Mouse (Mus musculus) monocyte, adult 2 months (primary cell): Measurements from ENCODE around the gene Brpf3.
"Not testable (repeated sequence)": the region's sequence is repeated elsewhere in the genome, so short reads cannot be mapped to it uniquely, and the experiment has no call there.

ENCODE experiments used
- DNase-seq, 2 experiments: peaks; one replicate each; pipeline ENCODE4 v3.0.0; 2022; ENCODE audit warnings: low spot score in 2 of 2, low read depth in 1 of 2

The Brpf3 gene

DNA sequence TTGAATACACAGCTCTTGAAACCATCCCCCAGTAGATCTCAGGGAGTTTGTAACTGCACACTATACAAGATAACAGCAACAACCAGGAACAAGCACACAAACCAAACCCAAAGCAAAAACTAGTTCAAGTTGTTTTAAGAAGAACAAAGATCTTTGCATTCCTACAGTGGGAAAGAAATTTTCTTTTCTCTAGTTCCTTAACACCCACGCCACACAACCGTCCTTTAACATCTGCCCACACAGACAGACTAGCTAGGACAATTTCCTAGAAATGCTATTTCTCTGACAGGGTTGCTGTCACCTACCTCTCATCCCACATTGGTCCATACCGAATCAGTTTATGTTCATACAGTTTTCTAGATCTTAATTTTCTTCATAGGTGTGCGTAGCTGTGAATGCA lies 3.9 kb upstream of the Brpf3 start:
- no peak for DNase-seq

DNA sequence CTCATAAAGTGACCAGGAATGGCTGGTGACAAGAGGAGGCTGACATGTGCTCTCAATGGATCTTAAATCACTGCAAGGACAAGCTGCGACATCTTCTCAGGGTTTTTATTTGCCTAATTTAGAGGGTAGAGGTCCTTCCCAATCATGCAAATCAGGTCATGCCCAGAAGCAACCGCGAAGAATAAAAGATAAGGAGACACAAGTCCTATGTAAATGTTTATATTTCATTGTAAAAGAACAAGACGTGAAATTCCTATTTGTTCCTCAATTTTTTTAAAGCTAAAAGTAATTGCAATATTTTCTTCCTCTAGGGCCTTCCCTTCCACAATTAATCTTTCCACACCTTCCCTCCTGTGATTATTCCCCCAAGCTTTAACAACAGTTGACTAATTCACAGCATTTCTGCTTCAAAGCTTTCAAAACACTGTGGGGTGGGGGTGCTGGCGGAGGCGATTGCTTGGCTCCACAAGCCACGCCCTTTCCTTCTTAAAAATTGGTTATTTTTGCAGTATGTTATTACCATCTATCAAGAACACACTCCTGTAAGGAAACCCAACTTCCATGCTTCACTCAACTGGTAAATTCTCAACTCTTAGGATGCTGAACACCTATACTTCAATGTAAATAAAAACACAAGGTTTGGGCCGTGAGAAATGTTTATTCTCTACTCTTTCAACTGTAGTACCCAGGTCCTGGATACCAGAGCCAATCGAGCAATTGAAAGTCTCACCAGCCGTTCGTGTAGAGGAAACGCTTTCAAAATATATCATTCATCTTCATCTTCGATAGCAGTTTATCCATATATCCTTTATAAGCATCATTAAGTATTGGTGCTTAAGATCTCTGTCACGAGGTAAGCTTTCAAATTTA lies 1.4 kb upstream of the Brpf3 start:
- DNase-seq, result no peak

GRCm38 (mm10) chr17:28800281-28800670 lies 614 bp upstream of the Brpf3 start:
- DNase-seq, result no peak

GRCm38 (mm10) chr17:28801474-28802005 lies 650 bp downstream of the Brpf3 start:
- DNase-seq, result peak; percentile 95 to 97

DNA sequence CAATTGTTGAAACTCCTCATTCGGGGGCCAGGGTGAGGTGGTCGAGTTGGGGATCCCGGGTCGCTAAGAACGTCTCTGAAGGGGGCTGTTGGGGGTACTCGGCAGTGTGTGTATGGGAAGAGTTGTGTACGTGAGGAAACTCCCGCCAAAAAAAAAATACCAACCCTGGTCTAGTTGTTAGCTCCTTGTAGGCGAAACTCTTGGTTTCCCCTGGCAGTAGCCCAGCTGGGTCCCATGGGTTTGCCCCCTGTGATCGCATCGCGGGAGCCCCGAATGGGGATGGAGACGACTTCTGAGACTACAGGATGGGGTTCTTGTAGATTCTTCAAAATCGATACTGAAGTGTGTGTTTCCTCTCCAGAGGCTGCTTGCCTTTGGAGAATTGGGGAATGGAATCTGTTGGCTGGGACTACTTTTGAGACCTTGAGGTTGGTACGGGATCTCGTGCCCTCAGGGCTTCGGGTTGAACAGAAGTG lies 1.2 kb downstream of the Brpf3 start:
- DNase-seq, result no peak

GRCm38 (mm10) chr17:28803316-28803715 lies 2.4 kb downstream of the Brpf3 start:
- DNase-seq, result no peak

DNA sequence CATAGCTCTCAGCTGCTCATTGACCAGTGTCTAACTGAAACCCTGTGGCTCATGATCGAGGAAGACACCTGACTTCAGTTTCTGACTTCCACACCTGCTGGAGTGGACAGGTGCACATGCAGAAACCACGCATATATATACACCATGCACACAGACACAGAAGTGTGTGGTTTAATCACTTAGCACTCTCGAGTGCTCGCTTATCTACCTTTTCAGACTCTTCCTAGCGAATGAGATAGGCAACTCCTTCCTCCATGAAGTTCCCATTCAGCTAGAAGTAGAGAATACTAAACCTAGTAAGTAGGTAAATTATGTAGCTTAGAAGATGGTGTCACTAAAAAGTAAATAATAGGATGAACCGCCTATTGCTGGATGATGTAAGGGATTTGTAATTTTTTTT lies 4.1 kb downstream of the Brpf3 start:
- DNase-seq, result no peak

DNA sequence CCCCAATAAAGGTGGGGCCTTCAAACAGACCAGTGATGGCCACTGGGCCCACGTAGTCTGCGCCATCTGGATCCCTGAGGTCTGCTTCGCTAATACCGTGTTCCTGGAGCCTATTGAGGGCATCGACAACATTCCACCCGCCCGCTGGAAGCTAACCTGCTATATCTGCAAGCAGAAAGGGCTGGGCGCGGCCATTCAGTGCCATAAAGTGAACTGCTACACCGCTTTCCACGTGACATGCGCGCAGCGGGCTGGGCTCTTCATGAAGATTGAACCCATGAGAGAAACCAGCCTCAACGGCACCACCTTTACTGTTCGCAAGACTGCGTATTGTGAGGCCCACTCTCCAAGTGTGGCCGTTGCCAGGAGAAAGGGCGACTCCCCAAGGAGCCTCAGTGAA lies 5.9 kb downstream of the Brpf3 start:
- no peak for DNase-seq

DNA sequence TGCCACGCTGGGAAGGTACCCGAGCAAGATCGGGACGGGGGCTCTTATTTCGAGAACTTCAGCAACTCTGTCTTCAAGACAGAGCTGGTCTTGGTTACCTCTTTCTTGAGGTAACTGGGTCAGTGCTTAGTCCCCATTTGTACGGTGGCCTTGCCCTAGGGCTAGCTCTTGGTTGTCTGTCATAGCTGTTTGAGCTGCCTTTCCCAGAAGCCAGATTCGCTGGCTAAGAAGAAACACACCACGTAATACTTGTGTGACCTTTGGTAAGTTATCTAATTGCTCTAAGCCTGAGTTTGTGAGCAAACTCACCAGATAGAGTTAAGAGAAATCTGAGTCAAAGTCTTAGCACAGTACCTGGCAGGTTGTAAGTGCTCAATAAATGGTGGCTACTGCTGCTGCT lies 7.8 kb downstream of the Brpf3 start:
- DNase-seq, result no peak

DNA sequence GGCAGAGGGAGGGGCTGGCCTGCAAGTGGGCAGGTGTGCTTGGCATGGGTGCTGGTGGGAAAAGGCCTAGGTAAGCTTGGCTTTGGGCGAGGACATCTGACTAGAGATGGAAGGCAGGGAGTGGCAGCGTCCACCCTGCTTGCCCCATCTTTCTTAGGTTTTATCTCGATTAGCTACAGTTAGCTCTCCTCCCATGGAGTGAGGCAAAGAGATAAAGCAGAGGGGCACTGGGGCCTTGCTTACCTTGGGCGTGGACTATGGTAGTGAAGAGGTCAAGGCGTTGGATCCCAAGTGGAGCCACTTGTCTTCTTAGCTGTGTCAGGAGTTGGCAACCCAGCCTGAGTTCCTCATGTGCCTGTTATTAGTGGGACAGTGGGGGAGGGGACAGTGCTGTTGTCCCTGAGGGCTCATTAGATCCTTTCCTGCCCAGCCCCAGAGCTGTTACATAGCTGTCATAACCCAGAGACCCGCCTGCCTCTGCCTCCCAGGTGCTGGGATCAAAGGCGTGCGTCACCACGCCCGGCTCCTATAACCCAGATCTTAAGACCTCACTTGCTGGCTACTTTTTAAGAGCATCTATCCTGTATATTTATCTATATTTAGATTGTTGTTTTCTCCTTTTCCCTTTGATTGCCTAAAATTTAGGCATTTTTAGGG lies 8.4 kb downstream of the Brpf3 start:
- DNase-seq, result no peak

GRCm38 (mm10) chr17:28812345-28812744 lies 11.5 kb downstream of the Brpf3 start:
- no peak for DNase-seq

- no peak for DNase-seq
Measured at GRCm38 (mm10) chr17:28814529-28815097, 13.7 kb downstream of the Brpf3 start.

DNA sequence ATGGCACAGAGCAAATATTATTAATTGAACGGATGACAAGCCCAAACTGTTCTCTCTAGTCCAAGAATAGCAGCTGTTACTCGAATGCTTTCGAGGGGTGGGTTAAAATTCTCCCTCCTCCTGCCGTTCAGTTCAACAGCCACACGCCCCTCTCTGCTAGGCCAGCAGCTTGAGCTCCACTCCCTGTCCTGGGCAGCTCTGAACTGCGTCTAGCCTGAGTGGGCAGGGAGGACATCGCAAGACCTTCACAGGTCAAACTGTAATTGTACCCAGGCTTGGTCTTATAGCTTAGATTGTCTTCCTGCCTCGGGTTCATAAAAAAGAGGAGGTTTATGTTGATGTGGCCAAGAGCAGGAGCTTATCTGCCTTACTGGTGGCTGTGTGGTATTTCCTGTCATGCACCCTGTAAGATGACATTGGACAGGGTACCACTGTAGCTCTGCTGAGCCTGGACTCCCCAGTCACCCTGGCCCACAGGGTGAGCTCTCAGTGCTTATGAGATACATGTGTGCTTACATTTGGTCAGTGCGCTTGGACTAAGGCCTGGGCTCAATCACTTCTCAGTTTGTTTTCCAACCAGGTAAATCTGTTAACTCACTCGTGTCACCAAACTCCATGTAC lies 14.6 kb downstream of the Brpf3 start:
- DNase-seq, result no peak

DNA sequence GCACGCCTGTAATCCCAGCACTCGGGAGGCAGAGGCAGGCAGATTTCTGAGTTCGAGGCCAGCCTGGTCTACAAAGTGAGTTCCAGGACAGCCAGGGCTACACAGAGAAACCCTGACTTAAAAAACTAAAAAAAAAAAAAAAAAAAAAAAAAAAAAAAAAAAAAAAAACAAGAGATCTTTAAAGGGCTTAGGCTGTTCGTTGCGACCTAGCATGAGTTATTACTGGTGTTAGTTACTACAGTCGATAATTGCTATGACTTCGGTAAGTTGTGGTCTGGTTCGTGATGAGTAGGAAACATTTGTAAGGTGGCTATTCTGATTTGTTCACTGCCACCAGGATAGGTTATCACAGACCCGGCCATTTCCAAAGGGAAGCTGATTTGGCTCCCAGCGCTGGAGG lies 15.4 kb downstream of the Brpf3 start:
- DNase-seq, result not testable (repeated sequence)

GRCm38 (mm10) chr17:28816875-28817811 lies 16.3 kb downstream of the Brpf3 start:
- DNase-seq, result no peak

GRCm38 (mm10) chr17:28820189-28820588 lies 19.3 kb downstream of the Brpf3 start:
- no peak for DNase-seq

- DNase-seq, result no peak
Measured at GRCm38 (mm10) chr17:28823004-28823745, 22.3 kb downstream of the Brpf3 start.

DNA sequence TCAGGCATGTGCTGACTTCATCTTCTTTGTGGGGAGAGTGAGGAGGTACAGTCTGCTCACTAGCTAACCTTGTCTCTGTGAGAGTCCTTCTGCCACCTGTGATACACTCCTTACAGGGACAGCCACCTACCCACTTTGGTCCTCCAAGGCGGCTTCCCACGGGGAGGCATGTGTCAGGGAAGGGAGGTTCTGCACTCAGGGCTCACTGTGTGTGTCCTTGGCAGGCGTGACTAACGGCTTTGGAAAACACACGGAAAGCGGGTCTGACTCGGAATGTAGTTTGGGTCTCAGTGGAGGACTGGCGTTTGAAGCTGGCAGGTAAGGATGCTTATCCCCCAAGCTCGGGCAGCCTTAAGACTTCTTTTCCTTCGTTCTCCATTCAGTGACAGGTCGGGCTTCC lies 22.9 kb downstream of the Brpf3 start:
- no peak for DNase-seq

DNA sequence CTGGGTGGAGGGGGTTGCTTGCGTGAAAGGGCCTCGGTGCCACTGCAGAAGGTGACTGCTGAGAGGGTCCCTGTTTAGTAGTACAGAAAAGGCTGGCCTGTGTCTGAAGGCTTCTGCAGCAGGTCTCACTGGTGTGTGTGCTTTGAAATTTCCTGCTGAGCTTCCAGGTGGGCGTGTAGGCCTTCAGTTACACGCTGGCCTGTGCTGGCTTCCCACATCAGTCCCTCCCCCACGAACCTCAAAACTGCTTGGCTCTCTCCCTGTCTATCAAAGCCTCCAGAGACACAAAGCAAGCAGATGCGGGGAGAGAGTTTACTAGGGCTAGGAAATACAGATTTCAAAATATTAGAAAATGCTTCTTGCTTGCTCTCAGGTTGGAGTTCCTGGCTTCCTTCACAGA lies 24.0 kb downstream of the Brpf3 start:
- no peak for DNase-seq
